Mouse (Mus musculus): ENCODE measurements at regions not wholly inside any gene's neighbourhood (a gene's known extent, or its start where the extent isn't known, plus 50 kb on each side); places are given as distances from the start of the nearest gene placed in this dataset.

GRCm38 (mm10) chr1:83736428-83737117 lies 328.6 kb upstream of the Sphkap start:
- no peak for DNase-seq
- intact Hi-C loops (cut with DNase I), result no loop called here

- intact Hi-C loops (cut with DNase I), result no loop called here
- no peak for DNase-seq
Measured at GRCm38 (mm10) chr1:83731682-83732081, 323.7 kb upstream of the Sphkap start.

DNA sequence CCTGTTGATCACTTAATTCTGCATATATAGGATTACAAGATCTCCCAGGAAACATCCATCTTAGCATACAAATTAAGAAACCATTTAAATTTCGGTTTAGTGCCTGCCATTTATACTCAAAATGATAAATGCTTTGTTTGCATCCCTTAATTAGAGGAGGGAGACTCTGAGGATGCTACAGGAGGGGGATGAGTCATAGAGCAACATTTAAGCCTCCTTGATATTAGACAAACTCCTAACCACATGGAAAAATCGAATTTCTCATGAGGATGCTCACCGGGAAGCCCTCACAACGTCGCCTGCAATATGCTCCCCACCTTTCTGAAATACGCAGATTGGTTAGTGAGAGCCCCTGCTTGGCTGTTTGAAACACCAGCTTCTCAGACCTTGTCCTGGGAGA lies 320.8 kb upstream of the Sphkap start:
- intact Hi-C loops (cut with DNase I), result no loop called here
- no peak for DNase-seq

GRCm38 (mm10) chr1:83727938-83728337 lies 319.9 kb upstream of the Sphkap start:
- DNase-seq, result no peak
- intact Hi-C loops (cut with DNase I), result no loop called here

- DNase-seq, result no peak
Measured at GRCm38 (mm10) chr1:83727215-83727614, 319.2 kb upstream of the Sphkap start.

DNA sequence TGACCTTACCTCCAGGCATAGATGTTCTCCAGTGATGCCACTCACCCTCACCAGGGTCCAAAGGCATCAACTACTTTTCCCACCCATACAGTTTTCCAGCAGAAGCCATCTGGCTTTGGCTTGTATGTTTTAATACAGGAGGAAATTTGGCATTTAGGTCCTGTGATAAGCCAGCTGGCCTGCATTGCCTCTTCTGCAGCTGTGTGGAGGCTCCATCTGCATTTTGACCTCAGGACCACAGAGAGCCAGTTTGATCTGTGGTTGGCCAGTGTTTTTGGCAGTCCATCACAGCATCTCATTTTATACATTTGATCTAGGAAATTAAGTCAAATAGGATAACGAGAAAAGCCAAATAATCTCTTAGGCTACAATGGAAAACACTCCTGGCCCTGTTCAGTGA lies 315.1 kb upstream of the Sphkap start:
- intact Hi-C loops (cut with DNase I), result no loop called here
- peak in 1 of 2 experiments; percentile 20 for DNase-seq

More at GRCm38 (mm10) chr1:83727215-83727614, 319.2 kb upstream of the Sphkap start:
- intact Hi-C loops (cut with DNase I), result no loop called here

- DNase-seq, result no peak
- intact Hi-C loops (cut with DNase I), result no loop called here
Measured at GRCm38 (mm10) chr1:83720166-83720565, 312.2 kb upstream of the Sphkap start.

DNA sequence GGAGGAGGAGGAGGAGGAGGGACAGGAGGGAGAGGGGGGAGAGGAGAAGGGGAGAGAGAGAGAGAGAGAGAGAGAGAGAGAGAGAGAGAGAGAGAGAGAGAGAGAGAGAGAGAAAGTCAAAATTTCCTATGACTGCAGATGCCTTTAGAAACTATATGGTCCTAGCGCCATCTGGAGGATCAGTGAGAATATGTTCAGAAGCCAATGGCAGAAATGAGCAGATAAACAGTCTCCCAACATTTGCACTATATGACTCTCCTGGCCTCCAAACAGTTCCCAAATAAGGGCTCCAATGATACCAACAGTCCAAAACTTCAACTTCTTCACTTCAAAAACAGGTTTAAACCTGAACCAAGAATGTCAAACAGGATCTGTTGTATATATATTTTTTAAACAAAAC lies 309.1 kb upstream of the Sphkap start:
- no peak for DNase-seq
- intact Hi-C loops (cut with DNase I), result loop anchor here (10.0 kb wide), 1 partner anchor 502 kb away; no protein-coding TSS in a partner anchor

- DNase-seq, result no peak
- intact Hi-C loops (cut with DNase I), result no loop called here
Measured at GRCm38 (mm10) chr1:83701696-83702404, 293.9 kb upstream of the Sphkap start.

GRCm38 (mm10) chr1:83697422-83697821 lies 289.4 kb upstream of the Sphkap start:
- DNase-seq, result no peak
- intact Hi-C loops (cut with DNase I), result no loop called here

GRCm38 (mm10) chr1:83685221-83685620 lies 277.2 kb upstream of the Sphkap start:
- no peak for DNase-seq
- intact Hi-C loops (cut with DNase I), result no loop called here

DNA sequence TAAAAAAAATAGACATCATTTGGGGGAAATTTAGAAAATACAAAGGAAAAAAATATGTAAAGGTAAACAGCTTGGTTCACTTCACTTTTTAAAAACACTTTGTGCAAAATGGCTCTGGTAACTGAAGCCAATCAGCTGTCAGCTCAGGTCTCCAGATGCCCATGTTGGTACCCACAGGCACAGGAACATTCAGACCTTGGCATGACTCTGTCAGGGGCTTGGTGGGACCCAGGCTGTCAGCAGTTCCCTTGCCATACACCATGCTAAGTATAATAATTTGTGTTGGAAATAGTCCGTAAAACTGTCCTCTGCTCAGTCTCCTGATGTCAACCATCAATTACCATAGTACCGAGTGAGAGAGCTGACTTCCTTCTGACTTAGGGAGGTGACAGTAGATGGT lies 257.3 kb upstream of the Sphkap start:
- intact Hi-C loops (cut with DNase I), result no loop called here
- no peak for DNase-seq

GRCm38 (mm10) chr1:83661808-83662802 lies 254.1 kb upstream of the Sphkap start:
- intact Hi-C loops (cut with DNase I), result no loop called here
- DNase-seq, result no peak

- no peak for DNase-seq
- intact Hi-C loops (cut with DNase I), result no loop called here
Measured at GRCm38 (mm10) chr1:83653661-83654060, 245.7 kb upstream of the Sphkap start.

DNA sequence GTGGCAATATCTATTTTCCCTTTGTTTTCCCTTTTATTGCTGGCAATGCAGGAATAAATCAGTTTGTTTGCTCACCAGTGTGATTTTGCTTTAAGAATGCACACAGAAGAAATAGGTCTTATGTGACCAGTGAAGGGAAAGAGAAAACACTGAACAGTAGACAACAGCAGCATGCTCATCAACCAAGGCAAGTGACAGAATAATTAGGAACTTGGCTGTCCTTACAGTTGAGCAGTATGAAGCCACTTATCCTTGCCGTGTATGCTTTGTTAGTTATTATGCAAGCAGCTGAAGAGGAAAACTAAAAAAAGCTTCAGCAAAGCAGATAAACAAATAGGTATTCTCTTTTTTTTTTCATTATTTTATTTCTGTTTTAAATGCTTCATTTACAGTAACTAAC lies 237.6 kb upstream of the Sphkap start:
- DNase-seq, result no peak
- intact Hi-C loops (cut with DNase I), result no loop called here

- intact Hi-C loops (cut with DNase I), result no loop called here
- no peak for DNase-seq
Measured at GRCm38 (mm10) chr1:83642656-83643055, 234.7 kb upstream of the Sphkap start.

DNA sequence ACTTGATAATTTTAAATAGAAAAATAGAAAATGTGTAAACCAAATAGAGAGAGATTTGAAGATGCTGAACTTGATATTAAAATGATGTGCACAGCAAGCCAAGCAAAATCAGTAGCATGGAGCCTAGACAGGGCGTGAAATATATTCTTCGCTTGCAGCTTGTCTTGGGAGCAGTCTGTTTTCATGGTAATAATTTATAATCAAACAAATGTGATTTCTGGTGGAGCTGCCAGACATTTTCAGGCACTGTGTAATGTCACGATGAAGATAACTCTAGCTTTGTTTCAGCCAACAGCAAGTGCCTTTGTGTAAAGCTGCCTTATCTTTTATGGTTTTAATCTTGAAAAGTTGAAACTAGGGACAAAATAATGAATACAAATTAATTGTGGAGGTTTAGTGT lies 228.1 kb upstream of the Sphkap start:
- no peak for DNase-seq
- intact Hi-C loops (cut with DNase I), result no loop called here

GRCm38 (mm10) chr1:83631798-83632197 lies 223.8 kb upstream of the Sphkap start:
- no peak for DNase-seq
- intact Hi-C loops (cut with DNase I), result no loop called here

DNA sequence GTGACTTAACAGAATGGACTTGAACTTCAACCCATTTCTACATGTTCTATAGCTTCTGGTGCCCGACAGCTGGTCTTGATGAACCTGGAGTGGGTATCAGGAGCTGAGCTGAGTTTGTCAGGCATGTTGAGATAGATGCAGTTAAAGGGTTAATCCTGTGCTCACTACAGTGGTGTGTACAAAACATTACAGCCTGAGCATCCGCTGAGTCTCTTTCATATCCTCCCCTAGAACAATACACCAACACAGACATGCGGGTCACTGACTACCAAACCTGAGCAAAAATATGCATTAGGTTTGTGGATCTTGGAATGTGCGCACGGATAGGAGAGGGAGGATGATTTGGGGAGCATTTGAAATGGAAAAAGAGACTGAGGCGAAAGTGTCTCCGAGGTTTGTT lies 223.4 kb upstream of the Sphkap start:
- no peak for DNase-seq
- intact Hi-C loops (cut with DNase I), result no loop called here

- no peak for DNase-seq
- intact Hi-C loops (cut with DNase I), result no loop called here
Measured at GRCm38 (mm10) chr1:83587258-83587657, 179.3 kb upstream of the Sphkap start.

GRCm38 (mm10) chr1:83583041-83583440 lies 175.0 kb upstream of the Sphkap start:
- intact Hi-C loops (cut with DNase I), result no loop called here
- DNase-seq, result no peak

All from gastrocnemius, postnatal 36 days (tissue).